Mouse (Mus musculus) lung, adult 18-20 months (tissue): ENCODE data around the gene Fcho1.
A peak's percentile ranks its signal among the peaks of the same experiment; 100 is the strongest.
"Not testable (repeated sequence)": the region's sequence is repeated elsewhere in the genome, so short reads cannot be mapped to it uniquely, and the experiment has no call there.

Source experiments
- DNase-seq, 2 experiments: peaks; one replicate each; pipeline ENCODE4 v3.0.0; 2022; ENCODE audit warnings: mixed read lengths in 2 of 2

Fcho1 gene

DNA sequence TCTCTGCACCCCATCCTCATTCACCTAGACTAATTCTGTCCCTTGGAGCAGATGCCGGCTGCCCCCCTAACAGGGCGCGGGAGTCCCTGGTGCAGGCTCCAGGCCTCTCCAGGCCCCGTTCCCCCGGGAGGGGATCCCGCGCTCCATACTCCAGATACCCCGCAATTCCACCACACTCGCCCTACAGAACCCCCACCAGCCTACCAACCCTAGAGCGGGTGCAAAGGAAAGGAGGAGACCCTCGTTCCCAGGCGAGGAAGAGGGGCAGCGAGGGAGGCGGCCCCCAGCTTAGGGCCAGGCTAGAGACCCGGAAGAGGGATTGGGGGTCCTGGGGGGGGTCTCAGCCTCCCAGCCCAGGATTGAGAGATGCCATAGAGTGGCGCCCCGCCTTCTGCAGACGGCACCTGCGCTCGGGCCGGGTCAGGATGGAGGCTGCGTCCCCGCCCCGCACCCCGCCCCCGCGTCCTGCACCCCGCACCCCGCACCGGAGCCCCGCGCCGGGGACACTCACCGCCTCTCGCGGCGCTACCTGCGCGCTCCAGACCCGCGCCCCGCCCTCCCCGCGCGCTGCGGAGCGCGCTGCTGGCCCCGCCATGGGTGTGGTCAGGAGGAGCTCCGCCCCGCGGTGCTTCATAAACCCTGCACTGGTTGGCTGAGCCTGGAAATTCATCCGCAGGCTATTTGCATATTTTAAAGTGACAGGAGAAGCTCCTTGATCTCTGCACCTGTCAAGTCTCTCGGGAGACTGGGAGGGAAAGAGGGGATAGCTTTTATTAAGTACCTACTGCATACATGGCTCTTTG, at the start of gene Fcho1:
Gene Fcho1 (minus strand): TSS at position 595 of the 803 bp plus-strand sequence.
- peak; percentile 73 to 84 for DNase-seq

DNA sequence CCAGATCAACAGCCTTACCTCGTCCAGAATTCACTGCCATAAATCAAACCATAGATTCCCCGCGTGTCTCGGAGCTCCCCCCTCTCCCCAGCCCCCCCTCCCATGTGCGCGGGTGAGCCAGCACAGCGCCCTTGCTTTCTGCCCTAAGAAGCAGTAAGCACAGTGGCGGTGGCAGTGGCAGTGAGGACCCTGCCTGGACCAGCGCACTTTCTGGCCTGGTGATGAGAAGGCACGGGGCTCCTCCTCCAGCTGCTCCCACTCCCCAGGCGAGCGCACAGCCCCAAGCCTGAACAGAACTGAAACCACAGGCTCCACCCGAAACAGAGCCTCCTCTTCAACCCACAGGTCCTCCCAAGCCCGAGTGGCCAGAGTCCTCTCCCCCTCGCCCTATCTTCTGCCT, 45.8 kb upstream of the Fcho1 start:
- DNase-seq: no peak

DNA sequence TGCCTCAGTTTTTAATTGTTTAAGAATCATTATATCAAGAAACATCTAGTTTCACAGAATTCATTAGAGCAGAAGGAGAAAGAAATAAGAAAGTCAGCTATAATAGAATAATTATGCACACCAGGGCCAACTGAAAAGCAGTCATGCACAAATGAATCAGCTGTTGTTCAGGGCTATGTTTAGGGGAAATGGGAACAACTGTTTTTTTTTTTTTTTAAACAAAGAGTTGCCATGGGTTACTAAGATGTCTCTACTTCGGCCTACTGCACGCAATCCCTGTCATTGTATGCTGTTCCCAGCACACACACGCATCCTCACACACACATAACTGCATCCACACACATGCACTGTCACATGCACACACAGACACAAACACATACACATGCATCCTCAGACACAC, 33.3 kb upstream of the Fcho1 start:
- no peak for DNase-seq

DNA sequence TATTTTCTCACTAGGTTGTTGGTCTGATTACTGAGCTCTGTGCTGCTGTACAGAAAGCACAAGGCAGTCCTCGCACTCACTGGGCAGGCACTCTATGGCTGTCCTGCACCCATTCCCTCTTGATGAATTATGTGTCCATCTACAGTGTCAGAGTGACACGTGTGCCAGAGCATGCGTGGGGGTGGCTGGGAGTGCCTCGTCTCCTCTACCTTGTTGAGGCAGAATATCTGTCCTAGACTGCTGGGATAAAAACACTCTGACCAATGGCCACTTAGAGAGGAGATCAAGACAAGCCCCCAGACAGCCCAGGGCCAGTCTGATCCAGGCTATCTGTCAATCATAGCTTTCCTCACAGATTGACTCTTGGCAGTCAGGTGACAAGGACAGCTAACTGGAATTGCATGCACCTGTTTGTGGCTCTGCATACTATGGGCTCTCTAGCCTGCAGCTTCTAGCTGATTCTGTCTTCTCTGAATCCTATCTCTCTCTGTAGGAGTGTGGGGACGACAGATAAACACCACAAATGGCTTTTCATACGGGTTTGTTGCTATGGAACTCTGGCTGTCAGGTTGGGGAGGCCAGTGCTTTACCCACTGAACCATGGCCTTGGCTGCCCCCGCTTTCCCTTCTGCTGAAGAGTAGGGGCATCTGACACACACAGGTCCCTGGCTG, 27.5 kb upstream of the Fcho1 start:
- DNase-seq: not testable (repeated sequence)

DNA sequence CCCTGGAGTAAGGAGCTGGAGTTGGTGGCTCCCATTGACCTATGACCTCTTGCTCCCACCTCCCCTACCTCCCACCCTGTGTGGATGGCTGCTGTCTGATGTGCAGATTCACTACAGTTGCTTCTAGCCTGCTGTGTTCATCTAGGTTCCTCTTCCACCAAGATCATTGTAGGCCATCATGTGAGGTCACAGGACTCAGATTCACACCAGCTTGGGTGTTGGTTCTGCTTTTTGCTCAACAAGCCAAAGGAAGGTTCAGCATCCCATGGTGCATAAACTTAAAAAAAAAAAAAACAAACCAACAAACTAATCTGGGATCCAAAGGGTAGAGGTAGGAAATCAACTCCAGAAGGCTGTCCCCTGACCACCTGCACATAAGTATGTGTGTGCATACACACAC, 26.7 kb upstream of the Fcho1 start:
- DNase-seq: not testable (repeated sequence)

DNA sequence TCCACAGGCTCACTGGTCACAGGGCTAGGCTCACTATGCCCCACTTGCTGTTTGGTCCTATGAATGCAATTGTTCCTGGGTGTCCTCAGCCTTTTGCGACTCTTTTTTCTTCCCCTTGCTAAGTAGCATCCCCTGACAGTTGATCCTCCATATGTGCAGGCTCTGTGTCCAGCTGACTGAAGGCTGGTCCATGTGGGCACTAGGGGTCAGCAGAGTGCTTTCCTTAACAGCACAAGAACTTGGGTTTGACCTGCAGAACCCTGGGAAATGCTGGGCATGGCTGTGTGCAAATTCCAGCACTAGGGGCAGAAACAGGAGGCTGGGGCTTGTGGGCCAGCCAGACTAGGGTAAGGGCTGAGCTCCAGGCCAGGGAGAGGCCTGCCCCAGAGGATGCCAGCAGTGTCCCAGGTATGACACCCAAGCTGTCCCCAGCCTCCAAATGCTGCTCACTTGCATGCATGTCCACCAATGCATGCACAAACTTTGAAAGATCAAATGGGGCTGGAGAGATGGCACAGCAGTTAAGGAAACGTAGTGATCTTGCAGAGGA, 25.9 kb upstream of the Fcho1 start:
- DNase-seq: peak in 1 of 2 experiments; percentile 38

DNA sequence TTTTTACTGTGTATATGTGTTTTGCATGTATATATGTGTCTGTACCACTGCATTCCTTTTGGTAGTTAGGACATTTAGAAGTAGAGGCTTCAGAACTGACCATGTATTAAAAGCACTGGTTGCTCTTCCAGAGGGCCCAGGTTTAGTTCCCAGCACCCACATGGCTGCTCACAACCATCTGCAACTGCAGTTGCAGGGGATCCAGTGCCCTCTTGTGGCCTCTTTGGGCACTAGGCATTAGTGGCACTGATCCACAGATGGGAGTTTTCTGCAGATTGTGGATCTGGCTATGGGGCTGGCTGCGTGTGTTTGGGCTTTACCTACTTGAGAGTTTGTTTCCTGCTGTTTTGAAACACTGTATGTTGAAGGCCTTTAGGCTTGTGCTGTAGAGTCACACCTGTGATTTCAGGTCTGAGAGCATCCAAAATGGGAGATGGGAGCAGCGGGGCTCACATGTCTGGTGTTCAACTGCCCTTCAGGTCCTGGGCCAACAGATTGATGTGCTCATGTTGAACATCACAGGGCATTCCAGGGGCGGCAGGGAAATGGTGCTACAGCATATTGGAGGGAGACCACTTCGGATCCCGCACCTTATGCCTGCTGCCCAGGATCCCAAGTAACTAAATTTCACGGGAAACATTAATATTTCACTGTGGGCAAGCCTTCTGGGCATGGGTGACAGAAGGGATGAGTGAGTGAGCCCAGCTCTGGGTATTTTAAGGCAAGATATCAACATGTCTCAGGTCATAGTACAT, 24.0 kb upstream of the Fcho1 start:
- not testable (repeated sequence) for DNase-seq

DNA sequence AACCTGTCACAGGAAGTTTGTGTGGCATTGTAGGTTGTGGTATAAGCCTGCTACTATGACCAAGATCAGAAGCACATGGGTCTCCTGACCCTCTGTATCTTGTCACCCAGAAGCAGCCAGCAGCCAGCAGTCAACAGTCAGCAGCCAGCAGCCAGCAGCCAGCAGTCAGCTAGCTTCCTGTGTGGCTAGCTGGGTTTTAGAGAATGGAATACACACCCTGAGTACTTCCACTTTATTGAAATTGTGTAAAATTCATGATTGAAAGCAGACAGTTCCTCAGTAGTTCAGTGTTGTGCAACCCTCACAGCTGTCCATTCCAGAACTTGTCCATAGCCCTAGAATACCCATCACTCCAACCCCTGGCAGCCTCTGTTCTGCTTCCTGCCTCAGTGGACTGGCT, 21.6 kb upstream of the Fcho1 start:
- not testable (repeated sequence) for DNase-seq

DNA sequence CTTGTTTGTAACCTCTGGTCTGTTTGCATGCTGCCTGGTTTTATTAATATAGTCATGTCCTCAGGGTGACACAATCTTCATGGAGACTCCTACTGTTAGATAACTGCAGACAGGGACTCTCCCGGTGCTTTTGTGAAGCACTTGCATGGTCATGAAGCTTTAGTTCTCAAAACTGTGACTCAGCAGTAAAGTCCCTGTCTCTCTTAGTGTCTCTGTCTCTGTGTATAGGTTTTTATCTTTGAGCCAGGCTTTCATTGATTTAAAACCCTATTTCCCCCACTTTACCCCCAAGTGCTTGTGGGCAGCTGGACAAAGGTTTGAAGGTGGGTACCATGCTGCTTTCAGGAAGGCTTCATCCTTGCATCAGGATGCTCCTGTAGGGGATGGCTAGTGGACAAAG, 19.8 kb upstream of the Fcho1 start:
- no peak for DNase-seq

DNA sequence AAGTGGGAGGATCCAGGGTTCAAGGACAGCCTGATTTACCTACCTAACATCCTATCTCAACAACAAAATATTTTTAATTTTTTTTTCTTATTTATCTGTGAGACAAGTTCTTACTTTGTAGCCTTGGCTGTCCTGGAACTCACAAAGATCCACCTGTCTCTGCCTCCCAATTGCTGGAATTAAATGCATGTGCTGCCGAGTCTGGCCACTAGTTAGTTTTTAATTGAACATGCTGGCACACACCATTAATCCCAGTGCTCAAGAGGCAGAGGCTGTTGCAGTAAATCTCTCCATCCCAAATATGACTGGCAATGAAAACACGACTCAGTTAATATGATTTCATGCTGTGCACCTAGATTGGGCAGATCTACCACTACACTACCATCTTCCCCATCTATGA, 17.3 kb upstream of the Fcho1 start:
- no peak for DNase-seq

DNA sequence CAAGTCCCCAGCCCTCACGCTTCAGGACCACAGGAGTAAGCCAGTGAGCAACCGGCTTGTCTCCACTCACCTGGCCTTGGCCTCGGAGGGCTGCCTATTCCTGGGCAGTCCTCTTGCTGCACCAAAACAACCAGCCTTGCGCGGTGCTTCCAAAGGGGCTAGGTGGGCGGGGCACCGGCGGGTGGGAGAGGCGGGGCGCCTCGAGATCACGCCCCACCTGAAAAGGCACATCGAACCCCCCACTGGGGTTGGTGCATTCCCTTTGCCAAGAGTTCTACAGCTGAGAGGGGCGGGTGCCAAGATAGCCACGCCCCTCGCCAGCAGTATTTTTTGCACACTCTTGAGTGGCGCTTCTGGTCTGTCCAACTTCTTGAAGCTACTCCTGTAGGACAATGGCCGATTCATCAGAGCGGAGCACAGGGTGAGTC, 16.2 kb upstream of the Fcho1 start:
- DNase-seq: peak; percentile 35 to 48

DNA sequence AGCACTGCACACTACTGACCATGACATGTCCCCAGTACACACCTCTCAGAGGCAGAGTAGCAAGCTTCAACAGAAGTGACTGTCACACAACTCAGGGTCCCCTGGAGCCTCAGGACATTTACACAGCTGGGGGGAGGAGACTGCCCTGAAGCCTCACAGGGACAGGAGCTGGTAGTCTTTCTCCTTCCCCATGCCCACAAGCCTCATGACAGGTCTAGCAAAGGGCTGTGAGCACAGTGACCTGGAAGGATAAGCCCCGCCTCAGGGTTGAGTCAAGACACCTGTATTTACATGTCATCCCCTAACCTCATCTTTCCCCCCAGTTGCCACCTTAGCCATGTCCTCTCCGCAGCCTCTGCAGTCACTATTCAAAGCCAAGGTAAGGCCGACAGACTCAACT, 15.7 kb upstream of the Fcho1 start:
- DNase-seq: no peak

DNA sequence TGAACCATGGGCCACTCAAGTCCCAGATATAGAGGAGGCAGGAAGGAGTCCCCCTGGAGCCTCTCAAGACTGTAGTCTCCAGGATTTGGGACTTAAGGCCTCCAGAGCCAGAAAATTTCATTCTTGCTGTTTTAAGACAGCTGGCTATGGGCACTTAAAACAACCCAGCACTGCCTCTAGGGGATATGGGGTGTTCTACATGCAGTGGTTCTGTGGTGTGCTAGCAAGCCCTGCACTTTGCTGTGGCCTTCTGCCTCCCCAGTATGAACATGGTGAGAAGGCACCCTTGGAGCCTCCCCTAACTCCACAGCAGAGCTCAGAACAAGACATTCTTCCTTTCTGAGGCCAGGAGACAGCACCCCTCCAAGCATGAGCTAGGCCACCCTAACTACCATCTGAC, 12.8 kb upstream of the Fcho1 start:
- not testable (repeated sequence) for DNase-seq

DNA sequence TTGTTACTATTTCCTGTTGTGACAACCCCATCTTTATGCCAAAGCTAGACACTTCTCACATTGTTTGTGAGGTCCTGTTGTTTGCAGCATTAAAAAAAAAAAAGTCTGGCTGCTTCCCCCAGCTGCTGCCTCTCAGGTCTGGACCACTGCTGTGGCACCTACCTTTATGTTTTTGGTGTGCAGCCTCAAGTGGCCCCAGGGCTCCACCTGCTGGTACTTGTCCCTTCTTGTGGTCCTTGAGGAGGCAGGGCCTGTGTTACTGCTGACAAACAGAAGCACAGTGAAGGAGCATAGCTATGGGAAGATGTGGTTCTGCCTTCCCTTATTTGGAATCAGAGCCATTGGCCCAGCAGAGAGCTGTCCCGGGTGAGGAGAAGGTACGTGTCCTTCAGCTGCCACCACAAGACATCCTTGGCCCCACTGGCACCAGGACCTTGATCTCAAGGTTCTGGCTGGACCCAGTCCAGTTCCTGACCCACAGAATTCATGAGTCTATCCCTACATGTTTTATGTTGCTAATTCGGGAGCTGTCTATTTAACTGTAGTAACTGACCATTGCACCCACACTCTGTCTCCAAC, 6.2 kb upstream of the Fcho1 start:
- DNase-seq: peak; percentile 54 to 59

DNA sequence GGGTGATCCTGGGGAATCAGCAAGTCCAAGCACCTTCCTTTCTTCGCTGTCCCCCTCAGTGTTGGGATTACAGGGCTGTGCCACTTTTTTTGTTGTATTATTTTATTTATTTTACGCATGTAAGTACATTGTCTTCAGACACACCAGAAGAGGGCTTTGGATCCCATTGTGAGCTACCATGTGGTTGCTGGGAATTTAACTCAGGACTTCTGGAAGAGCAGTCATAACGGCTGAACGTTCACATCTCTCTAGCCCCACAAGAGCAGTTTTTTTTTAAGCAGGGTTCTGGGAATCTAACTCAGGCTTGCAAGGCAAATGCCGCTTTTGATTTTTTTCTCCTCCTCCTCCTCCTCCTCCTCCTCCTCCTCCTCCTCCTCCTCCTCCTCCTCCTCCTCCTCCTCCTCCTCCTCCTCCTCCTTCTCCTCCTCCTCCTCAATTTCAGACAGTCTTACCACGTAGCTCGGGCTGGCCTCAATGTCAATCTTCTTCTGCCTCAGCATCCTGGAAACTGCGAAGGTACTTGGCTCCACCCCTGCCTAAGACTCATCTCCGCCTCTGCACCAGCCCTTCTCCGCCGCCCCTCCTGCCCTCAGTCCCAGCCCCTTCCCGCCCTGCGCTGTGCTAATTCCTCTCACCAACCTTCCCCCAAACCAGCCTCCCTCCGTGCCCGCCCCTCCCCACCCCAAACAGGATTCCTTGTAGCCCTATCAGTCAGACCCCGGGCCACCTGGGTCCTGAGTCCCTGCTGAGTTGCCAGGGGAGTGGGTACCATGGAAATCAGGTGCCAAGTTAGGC, 3.5 kb upstream of the Fcho1 start:
- DNase-seq: no peak

DNA sequence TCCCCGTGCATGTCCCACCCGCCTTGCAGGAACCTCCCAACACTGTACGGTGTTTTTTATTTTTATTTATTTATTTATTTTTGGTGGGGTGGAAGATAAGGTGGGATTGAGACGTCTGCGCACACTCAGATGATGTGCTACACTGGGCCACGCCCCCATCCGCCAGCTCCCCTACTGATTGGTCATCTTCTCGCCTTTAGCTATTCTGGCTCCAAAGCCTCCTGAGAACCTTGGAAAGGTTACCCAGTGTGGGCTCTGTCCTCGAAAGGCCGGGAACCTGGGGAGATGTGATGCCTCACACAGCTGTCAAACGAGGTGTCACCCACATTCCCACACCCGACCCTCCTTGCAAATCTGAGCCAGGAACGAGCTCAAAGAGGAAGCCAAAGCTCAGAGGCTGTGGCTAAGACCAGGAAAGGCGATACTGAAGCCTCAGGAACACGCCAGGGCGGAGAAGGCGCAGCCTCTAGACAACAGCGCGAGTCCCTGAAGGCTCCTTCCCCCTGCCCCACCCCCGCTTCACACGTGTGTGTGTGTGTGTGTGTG, 2.8 kb upstream of the Fcho1 start:
- DNase-seq: no peak

DNA sequence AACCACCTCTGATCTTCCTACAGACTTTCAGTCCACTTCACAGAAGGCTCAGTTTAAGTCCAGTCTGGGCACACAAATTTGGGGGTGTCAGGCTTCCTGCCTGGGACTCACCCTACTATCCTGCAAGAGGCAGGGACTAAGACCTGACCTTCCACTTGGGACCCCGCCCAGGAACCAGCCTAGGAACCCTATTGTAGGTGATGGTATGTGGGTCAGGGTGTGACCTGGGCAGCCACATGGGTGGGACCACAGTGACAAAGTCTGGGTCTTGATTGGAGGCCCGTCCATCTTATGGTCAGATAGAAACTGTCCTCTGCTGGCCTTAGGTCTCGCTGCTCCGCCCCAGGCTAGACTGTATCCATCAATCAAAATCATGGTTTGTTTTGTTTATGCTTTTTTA, 1.1 kb downstream of the Fcho1 start:
- DNase-seq: no peak

DNA sequence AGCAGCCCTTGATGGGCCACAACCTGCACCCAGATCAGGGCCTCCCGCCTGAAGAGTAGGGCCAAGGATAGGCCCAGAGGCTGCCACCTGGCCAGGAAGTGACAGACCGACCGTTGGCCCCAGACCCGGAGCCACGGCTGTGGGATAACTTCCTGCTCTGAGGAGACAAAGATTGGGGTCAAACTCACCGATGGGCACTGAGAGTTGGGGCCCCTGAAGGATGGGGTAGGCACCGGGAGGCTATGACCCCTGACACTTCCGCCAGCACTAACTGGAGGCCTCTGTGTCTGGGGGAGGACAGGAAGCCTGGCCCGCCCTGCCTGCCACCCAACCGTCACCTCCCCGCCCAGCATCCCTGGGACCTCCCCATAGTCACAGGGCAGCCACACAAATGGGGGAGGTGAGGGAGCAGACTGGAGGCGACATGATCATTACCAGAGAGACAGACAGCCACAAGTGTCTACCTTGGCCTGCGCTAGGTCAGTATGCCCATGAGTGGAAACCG, 2.4 kb downstream of the Fcho1 start:
- DNase-seq: peak in 1 of 2 experiments; percentile 52

DNA sequence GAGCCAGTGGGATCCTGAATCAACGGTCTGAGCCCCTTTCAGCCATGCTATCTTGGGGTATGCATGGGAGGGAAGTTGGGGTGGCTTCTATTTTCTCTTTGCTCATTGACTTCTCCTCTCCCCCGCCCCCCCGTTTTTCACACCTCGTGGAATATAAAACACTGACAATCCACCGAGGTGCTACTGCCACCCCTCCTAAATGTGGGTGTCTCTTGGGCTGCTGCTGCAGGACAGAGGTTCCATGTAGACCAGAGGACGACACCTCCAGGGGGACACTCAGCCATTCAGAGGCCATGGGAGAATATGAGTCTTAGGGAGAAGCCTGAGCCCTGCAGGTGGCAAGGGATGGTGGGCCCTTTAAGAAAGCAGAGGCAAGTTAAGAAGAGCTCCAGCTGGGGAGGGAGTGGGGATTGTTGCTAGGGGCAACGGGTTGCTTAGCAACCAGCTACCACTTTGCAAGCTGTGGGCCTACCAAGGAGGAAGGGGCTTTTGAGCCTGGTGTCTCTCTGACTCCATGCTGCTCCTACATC, 5.5 kb downstream of the Fcho1 start:
- no peak for DNase-seq

DNA sequence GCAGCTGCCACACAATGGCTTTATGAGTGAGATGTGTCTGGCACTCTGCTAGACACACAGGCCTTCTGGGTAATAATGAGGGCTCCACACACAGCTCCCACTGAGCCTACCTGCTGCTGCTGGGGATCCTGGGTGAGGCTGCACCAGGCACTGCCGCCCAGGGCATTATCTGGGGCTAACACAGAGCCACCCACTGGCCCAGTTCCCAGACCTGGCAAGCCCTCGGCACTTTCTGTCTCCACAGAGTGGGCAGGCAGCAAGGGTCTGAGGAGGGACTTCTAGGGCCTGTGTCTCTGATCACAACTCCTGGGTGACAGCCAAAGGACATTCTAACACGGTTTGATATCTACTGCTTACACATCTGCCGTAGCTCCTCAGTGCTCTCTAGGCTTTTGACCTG, 6.3 kb downstream of the Fcho1 start:
- DNase-seq: no peak

DNA sequence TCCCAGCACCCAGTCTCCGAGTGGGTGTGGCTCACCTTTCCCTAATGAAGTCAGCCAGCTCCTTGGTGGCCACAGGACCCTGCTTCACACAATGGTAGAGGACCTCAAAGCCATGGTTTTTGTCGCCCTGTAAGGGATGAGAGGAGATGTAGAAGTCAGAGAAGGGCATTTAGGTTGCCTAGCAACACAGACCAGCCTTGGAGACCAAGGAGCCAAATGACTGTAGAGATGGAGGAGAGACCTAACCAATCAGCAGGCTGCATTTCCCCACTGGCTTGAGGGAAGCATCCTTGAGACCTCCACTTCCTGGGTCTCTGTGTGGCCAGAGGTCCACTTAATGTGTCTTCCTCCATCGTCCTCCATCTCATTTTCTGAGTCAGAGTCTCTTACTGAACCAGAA, 7.3 kb downstream of the Fcho1 start:
- DNase-seq: no peak
